Mouse (Mus musculus) liver, postnatal 0 days (tissue): ENCODE measurements around the gene Cdh23.

ENCODE experiments used
- CTCF ChIP-seq: sonication (generic); IDR thresholded peaks from 2 replicates; pipeline ENCODE4 v1.5.1; 2016; ENCODE audit warnings: antibody characterized with exemption, low read depth
- EP300 ChIP-seq: IDR thresholded peaks from 2 replicates; pipeline ENCODE4 v1.6.1; 2016; ENCODE audit warnings: antibody characterized with exemption, low read depth, mild to moderate bottlenecking

DNA sequence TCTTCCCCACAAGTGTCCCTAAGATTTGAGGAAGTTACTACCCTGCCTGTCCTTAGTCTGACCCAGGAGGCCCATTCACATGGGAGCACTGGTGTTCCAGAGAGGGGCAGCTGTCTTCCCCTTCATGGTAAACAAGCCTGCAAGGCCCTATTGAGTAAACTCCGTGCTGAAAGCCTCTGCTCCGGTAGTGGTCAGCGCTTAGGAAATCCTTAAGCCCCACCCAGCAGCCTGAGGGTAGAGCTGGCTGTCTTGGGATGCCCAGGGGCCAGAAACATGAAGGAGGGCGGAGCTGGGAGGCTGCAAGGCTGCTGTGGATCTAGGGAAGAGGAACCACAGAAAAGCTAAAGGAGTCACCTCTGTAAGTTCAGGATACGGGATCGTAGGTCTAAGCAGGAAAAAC, 347.2 kb downstream of the Cdh23 start:
- no peak for TF ChIP-seq CTCF
- no peak for TF ChIP-seq EP300
